Mouse (Mus musculus) liver, postnatal 0 days (tissue): ENCODE results near the gene Mms19. TPM values are rescaled to one million over a fixed set of nuclear protein-coding genes. Genes with fewer than 3 reads are reported as not detected.

Experiments used
- ATAC-seq: fragments of 200-750 bp; cut with Nextera tagmentation; 2 replicates; pipeline ENCODE4 v1.8.0; 2017; ENCODE audit warnings: mild to moderate bottlenecking, moderate library complexity
- DNase-seq: peaks from one replicate; pipeline ENCODE4 v3.0.0-alpha.2; 2016
- H3K27ac ChIP-seq: fragments of 300-500 bp; sonication (generic); 2 replicates; pipeline ENCODE4 v1.5.1; 2014; ENCODE audit warnings: antibody characterized with exemption, moderate library complexity, mild to moderate bottlenecking, low read depth
- H3K27me3 ChIP-seq: fragments of 300-500 bp; sonication (generic); 2 replicates; pipeline ENCODE4 v1.6.1; 2014; ENCODE audit warnings: low read length, control low read depth, mixed read lengths; ENCODE audit not compliant: insufficient read depth
- H3K36me3 ChIP-seq: fragments of 300-500 bp; sonication (generic); replicated peaks from 2 replicates; pipeline ENCODE4 v1.6.1; 2014; ENCODE audit warnings: mild to moderate bottlenecking, control low read depth, low read length, moderate library complexity, mixed read lengths; ENCODE audit not compliant: insufficient read depth
- H3K4me1 ChIP-seq: fragments of 300-500 bp; sonication (generic); 2 replicates; pipeline ENCODE4 v1.6.1; 2014; ENCODE audit warnings: antibody characterized with exemption, mild to moderate bottlenecking, control low read depth; ENCODE audit not compliant: insufficient read depth
- H3K4me2 ChIP-seq: fragments of 300-500 bp; sonication (generic); 2 replicates; pipeline ENCODE4 v1.6.1; 2014; ENCODE audit warnings: low read depth, mild to moderate bottlenecking, low read length, moderate library complexity, mixed read lengths
- H3K4me3 ChIP-seq: fragments of 300-500 bp; sonication (generic); 2 replicates; pipeline ENCODE4 v1.5.1; 2014; ENCODE audit warnings: low read depth, low read length
- H3K9ac ChIP-seq: fragments of 300-500 bp; sonication (generic); replicated peaks from 2 replicates; pipeline ENCODE4 v1.6.1; 2014; ENCODE audit warnings: mild to moderate bottlenecking, moderate library complexity
- H3K9me3 ChIP-seq: fragments of 300-500 bp; sonication (generic); 2 replicates; pipeline ENCODE4 v1.6.1; 2016; ENCODE audit warnings: mild to moderate bottlenecking, control low read depth, low read length, mixed read lengths
- CTCF ChIP-seq: sonication (generic); IDR thresholded peaks from 2 replicates; pipeline ENCODE4 v1.5.1; 2016; ENCODE audit warnings: antibody characterized with exemption, low read depth
- EP300 ChIP-seq: IDR thresholded peaks from 2 replicates; pipeline ENCODE4 v1.6.1; 2016; ENCODE audit warnings: antibody characterized with exemption, low read depth, mild to moderate bottlenecking
- WGBS: fragments of 180-500 bp; shearing (Covaris S2); extraction: QIAGEN DNeasy Blood & Tissue Kit; methylation state at CpG from one replicate; pipeline ENCODE4 v1.1.7; 2014; ENCODE audit not compliant: insufficient replicate concordance; 5-methylcytosine and 5-hydroxymethylcytosine counted together
- polyA plus RNA-seq: library from polyadenylated mRNA; unstranded; fragments of >200 nt; fragmentation: Nextera tagmentation; extraction: Ambion mirVana; gene quantifications from 2 replicates; pipeline ENCODE4 v1.2.1, GENCODE M21; 2015

Gene Mms19
- polyA plus RNA-seq, 1 experiment from 2014 or later: 9.2 TPM

DNA sequence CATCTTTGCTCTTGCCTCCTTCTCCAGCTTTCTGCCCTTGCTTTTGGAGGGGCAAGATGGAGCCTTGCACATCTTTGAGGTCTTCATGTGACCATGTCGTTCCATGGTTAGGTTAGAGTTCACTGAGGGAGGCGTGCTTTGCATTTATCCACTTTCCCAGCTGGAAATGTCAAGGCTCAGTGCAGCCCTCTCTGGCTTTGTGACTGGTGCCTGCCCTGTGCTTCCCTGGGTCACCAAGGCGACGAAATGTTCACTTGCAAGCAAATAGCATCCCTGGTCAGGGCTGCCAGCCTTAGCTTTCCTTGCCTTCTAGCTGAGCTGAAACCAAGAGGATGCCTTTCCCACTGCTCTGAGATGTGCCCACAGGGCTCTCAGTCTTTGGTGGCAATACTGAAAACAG lies 29.5 kb upstream of the Mms19 start:
- no peak for TF ChIP-seq EP300
- no peak for TF ChIP-seq CTCF
- H3K36me3 ChIP-seq: no peaks in the 10 kb centered on the region
- H3K4me1 ChIP-seq: peaks cover 23% of the 10 kb centered on the region
- H3K27me3 ChIP-seq: no peaks in the 10 kb centered on the region
- no peak for ATAC-seq
- 61% methylated on average over 4 of the region's 4 CpGs for WGBS
- DNase-seq: no peak
- no peaks in the 10 kb centered on the region for H3K9me3 ChIP-seq
- H3K4me2 ChIP-seq: no peak overlapping the region
- no peak overlapping the region for H3K4me3 ChIP-seq
- H3K27ac ChIP-seq: no peak overlapping the region
- no peak overlapping the region for H3K9ac ChIP-seq

- Histone ChIP-seq H3K4me1 (peaks cover 35% of the 10 kb centered on the region), H3K36me3 (no peaks in the 10 kb centered on the region), H3K27me3 (no peaks in the 10 kb centered on the region), H3K4me2 (no peak overlapping the region), H3K27ac (no peak overlapping the region), H3K4me3 (no peak overlapping the region), H3K9ac (no peak overlapping the region), H3K9me3 (no peaks in the 10 kb centered on the region)
- WGBS: 63% methylated on average over 7 of the region's 7 CpGs
- no peak for TF ChIP-seq CTCF
- no peak for TF ChIP-seq EP300
- DNase-seq: no peak
- ATAC-seq: no peak
Measured at GRCm38 (mm10) chr19:42009067-42009466, 28.1 kb upstream of the Mms19 start.

- 58% methylated on average over 3 of the region's 3 CpGs for WGBS
Measured at GRCm38 (mm10) chr19:42008586-42008985, 27.6 kb upstream of the Mms19 start.

DNA sequence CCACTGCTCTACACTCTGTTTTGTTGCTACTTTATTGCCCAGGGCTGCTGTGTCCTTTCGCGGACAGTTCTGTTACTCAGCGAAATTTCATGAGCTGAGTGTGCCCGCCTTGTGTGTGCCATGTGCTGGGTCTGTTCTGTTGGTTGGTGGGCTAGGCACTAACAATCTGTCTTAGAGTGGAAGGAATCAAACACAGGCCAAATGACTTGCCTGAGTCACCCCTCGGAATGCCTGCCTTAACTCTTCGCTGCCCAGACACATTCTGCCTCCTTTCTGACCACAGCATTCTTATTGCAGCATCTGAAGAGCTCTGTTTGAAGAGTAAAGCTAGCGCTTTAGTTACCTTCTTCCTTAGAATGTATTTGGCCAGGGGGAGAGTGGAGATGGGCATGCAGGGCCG lies 25.6 kb upstream of the Mms19 start:
- H3K27ac ChIP-seq: no peak overlapping the region
- DNase-seq: no peak
- TF ChIP-seq CTCF (no peak), EP300 (no peak)
- ATAC-seq: no peak
- no peaks in the 10 kb centered on the region for H3K9me3 ChIP-seq
- no peaks in the 10 kb centered on the region for H3K27me3 ChIP-seq
- H3K4me1 ChIP-seq: peaks cover 37% of the 10 kb centered on the region
- no peak overlapping the region for H3K4me3 ChIP-seq
- no peak overlapping the region for H3K9ac ChIP-seq
- H3K4me2 ChIP-seq: no peak overlapping the region
- WGBS: 67% methylated on average over 8 of the region's 8 CpGs
- H3K36me3 ChIP-seq: no peaks in the 10 kb centered on the region

More at GRCm38 (mm10) chr19:42008586-42008985, 27.6 kb upstream of the Mms19 start:
- Histone ChIP-seq H3K4me3 (no peak overlapping the region), H3K4me1 (peaks cover 37% of the 10 kb centered on the region), H3K27me3 (no peaks in the 10 kb centered on the region), H3K9ac (no peak overlapping the region), H3K36me3 (no peaks in the 10 kb centered on the region), H3K27ac (no peak overlapping the region), H3K9me3 (no peaks in the 10 kb centered on the region), H3K4me2 (no peak overlapping the region)
- DNase-seq: no peak
- ATAC-seq: no peak
- TF ChIP-seq CTCF: no peak
- TF ChIP-seq EP300: no peak

GRCm38 (mm10) chr19:42005616-42006015 lies 24.7 kb upstream of the Mms19 start:
- peak; percentile 40; the same call in 1 of the 2 replicates for ATAC-seq

GRCm38 (mm10) chr19:42004258-42004657 lies 23.3 kb upstream of the Mms19 start:
- Histone ChIP-seq H3K27ac (no peak overlapping the region), H3K27me3 (no peaks in the 10 kb centered on the region), H3K9me3 (no peaks in the 10 kb centered on the region), H3K4me3 (no peak overlapping the region), H3K4me2 (no peak overlapping the region), H3K4me1 (peaks cover 40% of the 10 kb centered on the region), H3K36me3 (no peaks in the 10 kb centered on the region), H3K9ac (no peak overlapping the region)
- TF ChIP-seq EP300 (no peak), CTCF (no peak)
- DNase-seq (no peak), ATAC-seq (no peak)
- WGBS: 64% methylated on average over 6 of the region's 6 CpGs

More at GRCm38 (mm10) chr19:42005616-42006015, 24.7 kb upstream of the Mms19 start:
- WGBS: 12% methylated on average over 3 of the region's 3 CpGs
- H3K4me3 ChIP-seq: no peak overlapping the region
- no peak overlapping the region for H3K9ac ChIP-seq
- no peak for TF ChIP-seq CTCF
- TF ChIP-seq EP300: no peak
- no peaks in the 10 kb centered on the region for H3K27me3 ChIP-seq
- peak; percentile 43 for DNase-seq
- H3K4me2 ChIP-seq: peak overlapping the region; percentile 24; the same call in 1 of the 2 replicates
- no peaks in the 10 kb centered on the region for H3K36me3 ChIP-seq
- H3K9me3 ChIP-seq: no peaks in the 10 kb centered on the region
- peak overlapping the region; percentile 67 for H3K27ac ChIP-seq
- peaks cover 37% of the 10 kb centered on the region for H3K4me1 ChIP-seq
